Mouse (Mus musculus) erythroblast, embryonic 14.5 days (primary cell): Measurements from ENCODE around the gene Olfr961.

ENCODE experiments used
- GATA1 ChIP-seq: IDR thresholded peaks from 2 replicates; pipeline ENCODE4 v1.6.1; 2012; ENCODE audit warnings: low read length, inconsistent platforms, mixed read lengths
- TAL1 ChIP-seq: IDR thresholded peaks from 3 replicates; pipeline ENCODE4 v1.6.1; 2012; ENCODE audit warnings: low read length, inconsistent platforms, mixed read lengths

- TF ChIP-seq TAL1 (no peak), GATA1 (no peak)
These were observed 10.8 kb upstream of the Olfr961 start for GRCm38 (mm10) chr9:39633913-39634594.
